Mouse (Mus musculus) hindbrain, embryonic 13.5 days (tissue): ENCODE measurements around the gene Dynll1. TPM values are rescaled to one million over a fixed set of nuclear protein-coding genes. Genes with fewer than 3 reads are reported as not detected.

ENCODE experiments used
- ATAC-seq: fragments of 200-750 bp; cut with Nextera tagmentation; 2 replicates; pipeline ENCODE4 v1.8.0; 2017; ENCODE audit warnings: moderate TSS enrichment; ENCODE audit not compliant: low FRiP score
- H3K27ac ChIP-seq: fragments of 300-500 bp; sonication (generic); 2 replicates; pipeline ENCODE4 v1.5.1; 2015; ENCODE audit warnings: inconsistent platforms, mild to moderate bottlenecking, moderate library complexity
- H3K27me3 ChIP-seq: fragments of 300-500 bp; sonication (generic); 2 replicates; pipeline ENCODE4 v1.6.1; 2015; ENCODE audit warnings: mild to moderate bottlenecking, inconsistent platforms
- H3K36me3 ChIP-seq: fragments of 300-500 bp; sonication (generic); 2 replicates; pipeline ENCODE4 v1.6.1; 2015; ENCODE audit warnings: mild to moderate bottlenecking, inconsistent platforms
- H3K4me1 ChIP-seq: fragments of 300-500 bp; sonication (generic); replicated peaks from 2 replicates; pipeline ENCODE4 v1.6.1; 2015; ENCODE audit warnings: inconsistent platforms
- H3K4me2 ChIP-seq: fragments of 300-500 bp; sonication (generic); 2 replicates; pipeline ENCODE4 v1.6.1; 2015; ENCODE audit warnings: inconsistent platforms, mild to moderate bottlenecking, moderate library complexity
- H3K4me3 ChIP-seq: fragments of 300-500 bp; sonication (generic); 2 replicates; pipeline ENCODE4 v1.5.1; 2015; ENCODE audit warnings: mild to moderate bottlenecking, inconsistent platforms
- H3K9ac ChIP-seq: fragments of 300-500 bp; sonication (generic); 2 replicates; pipeline ENCODE4 v1.6.1; 2015; ENCODE audit warnings: mild to moderate bottlenecking, inconsistent platforms
- H3K9me3 ChIP-seq: fragments of 300-500 bp; sonication (generic); 2 replicates; pipeline ENCODE4 v1.6.1; 2016; ENCODE audit warnings: inconsistent platforms
- WGBS: fragments of 180-500 bp; shearing (Covaris S2); methylation state at CpG from one replicate; pipeline ENCODE4 v1.1.7; 2015; 5-methylcytosine and 5-hydroxymethylcytosine counted together
- polyA plus RNA-seq: library from polyadenylated mRNA; unstranded; fragments of >200 nt; fragmentation: Nextera tagmentation; extraction: Ambion mirVana; gene quantifications from 2 replicates; pipeline ENCODE4 v1.2.1, GENCODE M21; 2015

Gene Dynll1
- polyA plus RNA-seq, 1 experiment from 2014 or later = 1,377 TPM

GRCm38 (mm10) chr5:115300035-115300744 is 609 bp downstream of the Dynll1 start:
- Histone ChIP-seq H3K4me1 (peaks cover 39% of the 10 kb centered on the region), H3K4me2 (peak overlapping the region; percentile 74), H3K36me3 (peaks cover 38% of the 10 kb centered on the region), H3K27me3 (peaks cover 7% of the 10 kb centered on the region; the same call in 1 of the 2 replicates), H3K27ac (peak overlapping the region; percentile 96), H3K9me3 (no peaks in the 10 kb centered on the region), H3K9ac (peak overlapping the region; percentile 90), H3K4me3 (peak overlapping the region; percentile 86)
- under 1% methylated on average over 46 of the region's 46 CpGs for WGBS
- peak; percentile 60 for ATAC-seq

GRCm38 (mm10) chr5:115296347-115296746 is 4.5 kb downstream of the Dynll1 start:
- Histone ChIP-seq H3K27ac (0 out of 2 replicates have a peak overlapping the region, but pooled peaks have one; percentile 25), H3K4me1 (peaks cover 32% of the 10 kb centered on the region), H3K4me2 (no peak overlapping the region), H3K36me3 (peaks cover 71% of the 10 kb centered on the region), H3K4me3 (no peak overlapping the region), H3K27me3 (no peaks in the 10 kb centered on the region), H3K9me3 (no peaks in the 10 kb centered on the region), H3K9ac (no peak overlapping the region)
- no peak for ATAC-seq
- 84% methylated on average over 10 of the region's 10 CpGs for WGBS

DNA sequence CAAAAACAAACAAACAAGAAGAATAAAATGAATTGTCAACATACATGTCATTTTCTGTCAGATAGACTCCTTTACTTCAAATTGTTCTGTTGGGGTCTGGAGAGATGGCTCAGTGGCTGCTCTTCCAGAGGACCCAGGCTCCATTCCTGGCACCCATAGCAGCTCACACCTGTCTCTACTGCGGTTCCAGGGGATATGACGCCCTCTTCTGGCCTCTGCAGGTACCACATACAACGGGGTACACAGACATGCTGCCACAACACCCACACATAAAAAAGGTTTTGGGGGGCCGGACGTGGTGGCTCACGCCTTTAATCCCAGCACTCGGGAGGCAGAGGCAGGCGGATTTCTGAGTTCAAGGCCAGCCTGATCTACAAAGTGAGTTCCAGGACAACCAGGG is 6.6 kb downstream of the Dynll1 start:
- Histone ChIP-seq H3K27ac (no peak overlapping the region), H3K4me3 (no peak overlapping the region), H3K4me1 (peaks cover 22% of the 10 kb centered on the region), H3K27me3 (no peaks in the 10 kb centered on the region), H3K36me3 (peaks cover 91% of the 10 kb centered on the region), H3K9ac (no peak overlapping the region), H3K4me2 (no peak overlapping the region), H3K9me3 (no peaks in the 10 kb centered on the region)
- WGBS = 90% methylated on average over 8 of the region's 8 CpGs
- ATAC-seq = no peak

DNA sequence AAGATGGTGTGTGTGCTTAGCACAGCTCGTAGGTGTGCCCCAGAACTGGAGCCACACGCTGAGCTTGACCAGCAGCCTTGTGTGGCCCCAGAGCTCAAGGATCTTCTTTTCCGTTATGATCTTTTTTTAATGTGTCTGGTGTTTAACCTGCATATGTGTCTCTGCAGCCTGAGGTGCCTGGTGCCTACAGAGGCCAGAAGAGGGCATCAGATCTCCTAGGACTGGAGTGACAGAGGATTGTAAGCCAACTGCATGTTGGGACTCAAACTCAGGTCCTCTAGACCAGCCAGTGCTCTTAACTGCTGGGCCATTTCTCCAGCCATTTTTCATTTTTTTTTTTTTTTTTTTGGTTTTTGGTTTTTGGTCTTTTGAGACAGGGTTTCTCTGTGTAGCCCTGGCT is 16.1 kb downstream of the Dynll1 start:
- no peak for ATAC-seq
- H3K9ac ChIP-seq = no peak overlapping the region
- no peak overlapping the region for H3K4me3 ChIP-seq
- no peak overlapping the region for H3K4me2 ChIP-seq
- peaks cover 44% of the 10 kb centered on the region for H3K36me3 ChIP-seq
- H3K9me3 ChIP-seq = no peaks in the 10 kb centered on the region
- 93% methylated on average over 3 of the region's 3 CpGs for WGBS
- H3K4me1 ChIP-seq = peaks cover 6% of the 10 kb centered on the region
- H3K27ac ChIP-seq = no peak overlapping the region
- H3K27me3 ChIP-seq = no peaks in the 10 kb centered on the region

DNA sequence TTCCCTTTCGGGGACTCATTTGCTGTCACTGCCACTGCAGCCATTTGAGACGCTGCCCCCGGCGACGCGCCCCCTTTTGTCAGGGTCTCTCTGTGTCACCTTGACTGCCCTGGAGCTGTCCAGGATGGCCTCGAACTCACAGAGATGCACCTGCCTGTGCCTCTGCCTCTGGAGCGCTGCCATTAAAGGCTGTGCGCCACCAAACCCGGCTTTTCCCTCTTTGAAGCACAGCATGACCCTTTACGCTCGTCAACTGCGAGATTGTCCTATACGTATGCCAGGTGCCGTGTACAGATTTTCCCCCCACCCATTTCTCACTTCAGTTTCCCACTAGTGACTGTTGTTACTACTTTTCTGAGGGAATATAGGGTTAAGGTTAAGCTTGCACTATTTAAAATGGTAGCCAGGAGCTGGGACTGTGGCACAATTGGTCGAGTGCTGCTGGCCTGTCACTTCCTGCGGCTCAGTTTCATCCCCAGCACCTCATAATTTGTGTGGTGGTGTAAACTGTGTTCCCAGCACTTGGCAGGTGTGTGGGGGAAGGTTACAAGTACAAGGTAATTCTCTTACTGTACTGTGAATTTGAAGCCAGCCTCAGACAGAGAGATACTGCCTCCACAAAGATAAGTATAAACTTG is 20.6 kb downstream of the Dynll1 start:
- Histone ChIP-seq H3K4me1 (peaks cover 6% of the 10 kb centered on the region), H3K36me3 (peaks cover 19% of the 10 kb centered on the region), H3K4me3 (peak overlapping the region; percentile 95), H3K27ac (peak overlapping the region; percentile 78), H3K4me2 (peak overlapping the region; percentile 93), H3K9ac (peak overlapping the region; percentile 92), H3K27me3 (no peaks in the 10 kb centered on the region), H3K9me3 (no peaks in the 10 kb centered on the region)
- peak; percentile 54 for ATAC-seq
- WGBS = 9% methylated on average over 17 of the region's 17 CpGs

DNA sequence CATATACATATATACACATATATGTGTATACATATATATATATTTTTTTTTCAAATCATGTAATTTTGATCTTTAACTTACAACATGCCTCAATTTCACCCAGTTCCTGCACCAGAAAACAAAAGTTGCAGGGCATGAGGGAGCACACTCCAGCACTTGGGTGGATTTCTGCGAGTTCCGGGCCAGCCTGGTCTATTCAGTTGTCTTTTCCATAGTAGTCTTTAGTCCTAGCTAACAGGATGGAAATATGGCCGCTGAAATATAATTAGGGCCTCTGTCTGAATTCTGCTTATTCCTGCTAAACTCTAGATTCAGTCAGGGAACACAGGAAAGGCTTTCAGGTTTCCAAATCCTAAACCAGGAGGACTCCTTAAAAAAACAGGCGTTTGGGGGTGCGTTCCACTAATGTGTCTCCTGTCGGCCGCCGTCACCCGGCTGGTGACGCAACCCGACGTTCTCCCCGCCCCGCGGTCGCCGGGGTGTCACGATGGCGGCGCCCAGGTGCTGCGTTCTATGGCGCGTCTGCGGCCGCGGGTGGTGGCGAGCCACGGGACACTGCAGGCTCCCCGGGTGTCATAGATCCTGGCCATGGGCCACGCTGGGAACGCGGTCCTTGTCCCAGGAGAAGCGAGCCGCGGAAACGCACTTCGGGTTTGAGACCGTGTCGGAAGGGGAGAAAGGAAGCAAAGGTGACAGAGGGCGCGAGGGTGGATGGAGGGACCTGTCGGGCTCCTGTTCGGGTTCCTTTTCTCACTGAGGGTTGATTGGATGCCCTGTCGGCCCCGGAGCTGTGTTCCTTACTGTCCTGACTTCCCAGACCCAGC is 21.4 kb downstream of the Dynll1 start, which contains the start of gene Coq5:
Gene Coq5 (plus strand): TSS at position 441 of the 824 bp plus-strand sequence.
- peak within 1 kb of the TSS; percentile 78 for H3K27ac ChIP-seq
- peak within 1 kb of the TSS; percentile 95 for H3K4me3 ChIP-seq
- peak; percentile 87 for ATAC-seq
- no peaks in the 10 kb centered on the region for H3K9me3 ChIP-seq
- peak within 1 kb of the TSS; percentile 93 for H3K4me2 ChIP-seq
- 3% methylated on average over 45 of the region's 45 CpGs for whole genome bisulfite sequencing
- H3K4me1 ChIP-seq = peaks cover 6% of the 10 kb centered on the region
- no peaks in the 10 kb centered on the region for H3K27me3 ChIP-seq
- H3K36me3 ChIP-seq = peaks cover 13% of the 10 kb centered on the region
- peak within 1 kb of the TSS; percentile 92 for H3K9ac ChIP-seq

DNA sequence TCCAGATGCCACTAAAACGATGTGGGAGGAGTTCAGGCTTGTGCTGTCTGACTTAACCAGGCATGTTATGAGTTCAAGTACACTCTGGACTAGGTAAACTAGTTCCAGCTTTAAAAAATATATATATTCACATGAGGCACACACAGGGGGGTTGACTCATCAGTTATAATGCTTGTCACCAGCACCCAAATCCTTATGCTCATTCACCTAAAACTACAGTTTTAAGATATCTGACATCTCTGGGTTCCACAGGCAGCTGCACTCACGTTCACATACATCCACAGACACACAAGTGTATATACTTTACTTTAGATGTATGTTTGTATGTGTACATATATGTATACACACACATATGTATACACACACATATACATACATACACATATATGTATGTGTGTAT is 22.0 kb downstream of the Dynll1 start:
- H3K4me3 ChIP-seq = no peak overlapping the region
- no peak overlapping the region for H3K9ac ChIP-seq
- H3K4me1 ChIP-seq = peaks cover 6% of the 10 kb centered on the region
- H3K9me3 ChIP-seq = no peaks in the 10 kb centered on the region
- no peak overlapping the region for H3K4me2 ChIP-seq
- no peaks in the 10 kb centered on the region for H3K27me3 ChIP-seq
- ATAC-seq = 0 out of 2 replicates have a peak, but pooled peaks have one; percentile 46
- 69% methylated on average over 2 of the region's 2 CpGs for WGBS
- H3K36me3 ChIP-seq = peaks cover 6% of the 10 kb centered on the region
- H3K27ac ChIP-seq = no peak overlapping the region

DNA sequence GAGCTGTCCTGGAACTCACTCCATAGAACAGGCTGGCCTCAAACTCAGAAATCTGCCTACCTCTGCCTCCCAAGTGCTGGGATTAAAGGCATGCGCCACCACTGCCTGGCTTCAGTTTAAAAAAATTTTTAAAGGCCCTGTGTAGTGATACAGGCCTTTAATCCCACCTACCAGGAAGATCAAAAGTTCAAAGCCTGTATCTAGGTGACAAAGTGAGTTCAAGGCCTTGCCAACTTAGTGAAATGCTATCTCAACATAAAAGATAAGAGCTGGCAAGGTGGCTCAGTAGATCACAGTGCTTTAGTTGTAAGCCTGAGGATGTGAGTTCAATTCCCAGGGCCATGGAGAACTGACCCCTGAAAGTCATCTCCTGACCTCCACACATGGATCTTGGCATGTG is 22.7 kb downstream of the Dynll1 start:
- no peaks in the 10 kb centered on the region for H3K9me3 ChIP-seq
- no peak overlapping the region for H3K4me2 ChIP-seq
- H3K9ac ChIP-seq = no peak overlapping the region
- no peaks in the 10 kb centered on the region for H3K36me3 ChIP-seq
- no peaks in the 10 kb centered on the region for H3K27me3 ChIP-seq
- H3K4me3 ChIP-seq = no peak overlapping the region
- no peak overlapping the region for H3K27ac ChIP-seq
- no peak for ATAC-seq
- WGBS = 83% methylated on average over 1 of the region's 1 CpGs
- H3K4me1 ChIP-seq = peaks cover 13% of the 10 kb centered on the region

DNA sequence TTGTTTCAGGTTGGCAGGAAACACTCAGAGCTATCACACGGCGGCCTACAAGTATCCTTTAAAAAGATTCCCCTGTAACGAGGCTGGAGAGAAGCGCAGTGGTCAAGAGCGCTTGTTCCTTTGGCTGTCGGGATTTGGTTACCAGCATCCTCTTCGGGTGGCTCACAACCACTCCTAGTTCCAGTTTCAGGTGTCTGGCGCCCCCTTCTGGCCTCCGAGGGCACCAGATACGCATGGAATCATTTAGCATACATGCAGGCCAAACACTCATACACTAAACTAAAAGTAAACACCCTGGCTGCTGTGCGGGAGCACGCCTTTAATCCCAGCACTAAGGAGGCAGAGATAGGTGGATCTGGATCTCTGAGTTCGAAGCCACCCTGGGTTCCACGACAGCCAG is 24.8 kb downstream of the Dynll1 start:
- H3K36me3 ChIP-seq = no peaks in the 10 kb centered on the region
- no peak overlapping the region for H3K27ac ChIP-seq
- H3K9me3 ChIP-seq = no peaks in the 10 kb centered on the region
- no peaks in the 10 kb centered on the region for H3K27me3 ChIP-seq
- H3K4me2 ChIP-seq = no peak overlapping the region
- no peak overlapping the region for H3K9ac ChIP-seq
- WGBS = 31% methylated on average over 14 of the region's 14 CpGs
- peaks cover 21% of the 10 kb centered on the region for H3K4me1 ChIP-seq
- no peak overlapping the region for H3K4me3 ChIP-seq
- ATAC-seq = no peak

DNA sequence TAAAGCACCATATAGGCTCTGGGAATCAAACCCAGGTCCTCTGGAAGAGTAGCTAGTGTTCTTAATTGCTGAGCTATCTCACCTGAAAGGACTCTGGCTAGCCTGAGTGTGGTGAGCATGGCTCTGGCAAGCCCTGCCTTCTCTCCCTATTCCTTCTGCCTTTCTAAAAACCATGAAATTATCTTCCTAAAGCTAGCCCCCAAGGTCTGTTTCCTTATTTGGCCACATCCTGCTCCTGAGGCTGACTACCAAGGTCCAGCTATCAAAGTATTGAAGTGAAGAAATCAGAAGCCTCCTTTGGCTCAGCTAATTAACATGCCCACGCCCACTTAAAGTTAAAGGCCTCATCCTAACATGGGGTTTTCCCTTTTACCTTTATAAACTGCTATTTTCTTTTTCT is 26.0 kb downstream of the Dynll1 start:
- Histone ChIP-seq H3K36me3 (peaks cover 4% of the 10 kb centered on the region; the same call in 1 of the 2 replicates), H3K4me1 (peaks cover 27% of the 10 kb centered on the region), H3K27me3 (no peaks in the 10 kb centered on the region), H3K4me3 (no peak overlapping the region), H3K27ac (no peak overlapping the region), H3K9me3 (no peaks in the 10 kb centered on the region), H3K4me2 (no peak overlapping the region), H3K9ac (no peak overlapping the region)
- 91% methylated on average over 1 of the region's 1 CpGs for WGBS
- ATAC-seq = no peak

- Histone ChIP-seq H3K4me1 (peaks cover 31% of the 10 kb centered on the region), H3K4me2 (no peak overlapping the region), H3K27me3 (no peaks in the 10 kb centered on the region), H3K36me3 (peaks cover 8% of the 10 kb centered on the region; the same call in 1 of the 2 replicates), H3K4me3 (no peak overlapping the region), H3K9me3 (no peaks in the 10 kb centered on the region), H3K27ac (no peak overlapping the region), H3K9ac (no peak overlapping the region)
- ATAC-seq = no peak
- 74% methylated on average over 1 of the region's 1 CpGs for WGBS
These were observed 26.4 kb downstream of the Dynll1 start for GRCm38 (mm10) chr5:115274353-115274752.

- peak overlapping the region; percentile 90 for H3K27ac ChIP-seq
- peak overlapping the region; percentile 100; the same call in 1 of the 2 replicates for H3K4me3 ChIP-seq
- WGBS = 81% methylated on average over 6 of the region's 6 CpGs
- no peaks in the 10 kb centered on the region for H3K27me3 ChIP-seq
- no peak for ATAC-seq
- H3K9me3 ChIP-seq = no peaks in the 10 kb centered on the region
- peaks cover 38% of the 10 kb centered on the region for H3K4me1 ChIP-seq
- H3K36me3 ChIP-seq = peaks cover 15% of the 10 kb centered on the region
- H3K9ac ChIP-seq = peak overlapping the region; percentile 99; the same call in 1 of the 2 replicates
- H3K4me2 ChIP-seq = peak overlapping the region; percentile 58
These were observed 27.2 kb downstream of the Dynll1 start for GRCm38 (mm10) chr5:115273549-115274135.
